Mouse (Mus musculus) cortical plate, adult 2 months (tissue): ENCODE data around the gene Cpxm2.

Source experiments
- CTCF ChIP-seq: fragments of 200-500 bp; IDR thresholded peaks from 2 replicates; pipeline ENCODE4 v1.5.1; 2011; ENCODE audit warnings: mild to moderate bottlenecking, control low read depth, low read length; ENCODE audit not compliant: insufficient read depth; ENCODE audit errors: extremely low read depth
- POLR2A ChIP-seq: fragments of 200-500 bp; IDR thresholded peaks from 2 replicates; pipeline ENCODE4 v1.6.1; 2011; ENCODE audit warnings: mild to moderate bottlenecking, low read length, control low read depth; ENCODE audit not compliant: insufficient read depth; ENCODE audit errors: extremely low read depth

GRCm38 (mm10) chr7:132015193-132015592 is 139.3 kb downstream of the Cpxm2 start:
- TF ChIP-seq CTCF: no peak
- TF ChIP-seq POLR2A: no peak
